In the genomic region with DNA sequence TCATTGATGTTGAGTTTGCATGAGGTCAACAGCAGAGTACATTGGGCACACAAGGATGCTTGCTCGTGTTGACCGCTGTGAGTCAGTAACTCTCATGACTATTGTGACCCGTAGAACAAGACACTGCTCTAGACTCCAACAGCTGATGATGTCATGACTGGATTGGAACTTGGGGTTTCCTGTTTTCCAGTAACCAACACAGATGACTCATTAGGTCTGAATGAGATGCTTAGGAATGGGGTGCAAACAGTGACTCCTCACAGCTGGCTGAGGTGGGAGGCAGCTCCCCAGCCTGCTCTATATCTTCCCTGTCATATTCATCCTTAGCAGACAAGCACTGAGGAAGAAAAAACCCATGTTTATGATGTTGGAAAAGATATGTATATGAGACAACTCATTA, we compare ENCODE assay signal across 22 mouse cellular contexts.
DNase-seq lines count a peak whose midpoint lies in the region; ATAC-seq and TF ChIP-seq lines count a peak whose summit lies in the region.
"Had no signal": no experiment of that assay in that cellular context is flagged by ENCODE, and none has a peak within 500 bp of the region (broad histone marks: within the 10 kb centered on the region; RNA-seq: fewer than 3 reads in every experiment).

No protein-coding gene starts in this region.

- peak; percentile 27; the same call in 1 of the 2 replicates for ATAC-seq in frontal cortex, adult (ENCODE audit: low TSS enrichment)
- ATAC-seq in lung, embryonic 15.5 days (ENCODE audit: borderline replicate concordance, extremely low read depth, low FRiP score, low TSS enrichment): peak; percentile 35; the same call in 1 of the 2 replicates
- ATAC-seq: forebrain, embryonic 13.5 days; midbrain, embryonic 13.5 days had no signal

- no peak overlapping the region for H3K4me3 ChIP-seq in lung, embryonic 15.5 days
- H3K4me3 ChIP-seq in myocyte: no peak overlapping the region
- H3K4me3 ChIP-seq: embryonic facial prominence, embryonic 10.5 days; forebrain, embryonic 13.5 days; heart, embryonic 15.5 days; hindbrain, embryonic 10.5 days; limb, embryonic 15.5 days; liver, embryonic 15.5 days; midbrain, embryonic 13.5 days; neural tube, embryonic 15.5 days had no signal

- no peaks in the 10 kb centered on the region for H3K9me3 ChIP-seq in lung, embryonic 15.5 days
- H3K9me3 ChIP-seq: heart, embryonic 15.5 days; limb, embryonic 15.5 days; liver, embryonic 15.5 days had no signal

- H3K27me3 ChIP-seq in lung, embryonic 15.5 days: no peaks in the 10 kb centered on the region
- no peaks in the 10 kb centered on the region for H3K27me3 ChIP-seq in myocyte (ENCODE audit: control insufficient read depth, insufficient read depth, insufficient read length)
- H3K27me3 ChIP-seq: CH12.LX; forebrain, embryonic 13.5 days; heart, embryonic 15.5 days; limb, embryonic 15.5 days; liver, embryonic 15.5 days; midbrain, embryonic 13.5 days; neural tube, embryonic 15.5 days had no signal

- H3K79me2 ChIP-seq in myocyte (ENCODE audit: control insufficient read depth, insufficient read depth): no peaks in the 10 kb centered on the region

- H3ac ChIP-seq in myocyte (ENCODE audit: control insufficient read depth, insufficient read length): no peak overlapping the region

- 79% methylated on average over 3 of the region's 3 CpGs for WGBS in lung, embryonic 15.5 days

- no peak for TF ChIP-seq POLR2A in myocyte (IDR thresholded peaks at IDR 0.05; ENCODE audit: insufficient read length, low read depth)

- no peak for DNase-seq in frontal cortex, postnatal 14 days (ENCODE audit: low spot score in 2 of 2)
- no peak for DNase-seq in lung, postnatal 14 days
- DNase-seq in NIH3T3 (ENCODE audit: low read depth): peak; percentile 74
- DNase-seq in kidney, postnatal 4 days: no peak
- DNase-seq in kidney, postnatal 10 days: no peak
- DNase-seq: cerebellum, adult 8-10 months; kidney, adult 18-20 months; right cerebral cortex, postnatal 14 days; thymus, postnatal 4 days had no signal

- H3K4me2 ChIP-seq in lung, embryonic 15.5 days: no peak overlapping the region
- peak overlapping the region; percentile 41 for H3K4me2 ChIP-seq in myocyte (ENCODE audit: low read depth)
- H3K4me2 ChIP-seq: forebrain, embryonic 13.5 days; heart, embryonic 15.5 days; limb, embryonic 15.5 days; liver, embryonic 15.5 days; midbrain, embryonic 13.5 days; neural tube, embryonic 15.5 days had no signal

- H3K4me1 ChIP-seq in lung, embryonic 15.5 days: peaks cover 16% of the 10 kb centered on the region
- H3K4me1 ChIP-seq: forebrain, embryonic 13.5 days; heart, embryonic 15.5 days; hindbrain, embryonic 10.5 days; limb, embryonic 15.5 days; liver, embryonic 15.5 days; midbrain, embryonic 13.5 days; neural tube, embryonic 15.5 days had no signal

- H3K27ac ChIP-seq in lung, embryonic 15.5 days: no peak overlapping the region
- H3K27ac ChIP-seq: embryonic facial prominence, embryonic 10.5 days; forebrain, embryonic 13.5 days; heart, embryonic 15.5 days; hindbrain, embryonic 10.5 days; kidney, postnatal 0 days; limb, embryonic 15.5 days; liver, embryonic 15.5 days; midbrain, embryonic 13.5 days; neural tube, embryonic 15.5 days had no signal

- H3K9ac ChIP-seq in lung, embryonic 15.5 days: no peak overlapping the region
- H3K9ac ChIP-seq: forebrain, embryonic 13.5 days; heart, embryonic 15.5 days; limb, embryonic 15.5 days; liver, embryonic 15.5 days; midbrain, embryonic 13.5 days; neural tube, embryonic 15.5 days had no signal

- H3K36me3 ChIP-seq in lung, embryonic 15.5 days: no peaks in the 10 kb centered on the region
- H3K36me3 ChIP-seq in myocyte (ENCODE audit: control insufficient read depth, insufficient read depth): no peaks in the 10 kb centered on the region
- H3K36me3 ChIP-seq: embryonic facial prominence, embryonic 10.5 days; heart, embryonic 15.5 days; hindbrain, embryonic 10.5 days; limb, embryonic 15.5 days; liver, embryonic 15.5 days; midbrain, embryonic 13.5 days; neural tube, embryonic 15.5 days had no signal

TF ChIP-seq in myocyte, 11 proteins besides CTCF, POLR2A, EP300 and RAD21:
- no peak for TF ChIP-seq SRF (IDR thresholded peaks at IDR 0.05; ENCODE audit: control insufficient read depth, insufficient read length, low read depth)
- no peak for TF ChIP-seq CEBPB (IDR thresholded peaks at IDR 0.05; ENCODE audit: insufficient read depth, poor library complexity, severe bottlenecking)
- TF ChIP-seq TCF12 (IDR thresholded peaks at IDR 0.05; ENCODE audit: insufficient read depth, poor library complexity, severe bottlenecking): no peak
- no peak for TF ChIP-seq E2F4 (IDR thresholded peaks at IDR 0.05; ENCODE audit: insufficient read depth)
- TF ChIP-seq REST (IDR thresholded peaks at IDR 0.05; ENCODE audit: insufficient read depth, insufficient read length): no peak
- peak in 1 of 3 experiments; percentile 60 for TF ChIP-seq MYOD1 (IDR thresholded peaks at IDR 0.05; ENCODE audit: control insufficient read depth in 1 of 3, insufficient read length in 2 of 3, low read depth in 2 of 3)
- TF ChIP-seq TCF3 (IDR thresholded peaks at IDR 0.05; ENCODE audit: insufficient read length, low read depth): no peak
- TF ChIP-seq POLR2AphosphoS2 (IDR thresholded peaks at IDR 0.05; ENCODE audit: insufficient read length, low read depth): no peak
- peak; percentile 49 for TF ChIP-seq MAX (IDR thresholded peaks at IDR 0.05; ENCODE audit: low read depth)
- peak in 1 of 3 experiments; percentile 19 for TF ChIP-seq MYOG (IDR thresholded peaks at IDR 0.05; ENCODE audit: control insufficient read depth in 1 of 3, insufficient read depth in 1 of 3, insufficient read length in 2 of 3, low read depth in 2 of 3)
- no peak for TF ChIP-seq USF1 (IDR thresholded peaks at IDR 0.05; ENCODE audit: low read depth)
